Mouse (Mus musculus): Measurements from ENCODE around the gene Cmtm2a.

- no peak for TF ChIP-seq FLI1 (IDR thresholded peaks at IDR 0.05; ENCODE audit: low read length)
- no peak for TF ChIP-seq GATA1 (IDR thresholded peaks at IDR 0.05; ENCODE audit: borderline replicate concordance, low read length)
These were observed 41.5 kb downstream of the Cmtm2a start for GRCm38 (mm10) chr8:104251461-104251860.
